Mouse (Mus musculus) bone marrow, adult 2 months (tissue): ENCODE data around the gene Eps8l3.

ENCODE experiments used
- CTCF ChIP-seq: fragments of 200-500 bp; IDR thresholded peaks from 2 replicates; pipeline ENCODE4 v1.5.1; 2011; ENCODE audit warnings: low read length, control low read depth; ENCODE audit not compliant: control insufficient read depth, insufficient read depth
- POLR2A ChIP-seq: fragments of 200-500 bp; IDR thresholded peaks from 2 replicates; pipeline ENCODE4 v1.6.1; 2011; ENCODE audit warnings: low read depth, mild to moderate bottlenecking, control low read depth, low read length, borderline replicate concordance; ENCODE audit not compliant: control insufficient read depth

DNA sequence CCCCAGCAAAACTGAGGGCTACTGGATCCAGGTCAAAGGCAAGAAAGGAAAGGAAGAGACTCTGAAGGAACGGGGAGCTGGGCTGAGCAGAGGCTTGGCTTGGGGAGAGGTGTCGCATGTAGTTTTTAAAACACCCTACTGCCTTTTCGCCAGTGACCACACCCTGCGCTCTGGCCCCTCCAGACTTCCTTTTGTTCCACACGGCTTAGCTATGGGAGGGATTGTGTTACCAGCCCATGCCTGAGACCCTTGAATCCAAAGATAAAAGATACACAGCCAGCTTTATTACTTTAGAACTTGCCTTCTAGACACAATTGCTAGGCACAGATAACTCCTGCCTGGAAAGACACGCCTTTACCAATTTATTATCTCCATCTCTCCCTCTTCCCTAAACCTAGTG, 28.9 kb downstream of the Eps8l3 start:
- TF ChIP-seq CTCF: no peak
- TF ChIP-seq POLR2A: no peak
